Mouse (Mus musculus): ENCODE data around the gene Pdzrn3.

The Pdzrn3 gene

GRCm38 (mm10) chr6:101366809-101367602, 10.7 kb downstream of the Pdzrn3 start:
- no peak for DNase-seq (ENCODE audit: low spot score in 2 of 2)

GRCm38 (mm10) chr6:101365795-101366194, 11.9 kb downstream of the Pdzrn3 start:
- no peak for DNase-seq (ENCODE audit: low spot score in 2 of 2)

- DNase-seq (ENCODE audit: low spot score in 2 of 2) = no peak
Observed at GRCm38 (mm10) chr6:101363904-101364303, 13.8 kb downstream of the Pdzrn3 start.

- no peak for DNase-seq (ENCODE audit: low spot score in 2 of 2)
Observed at GRCm38 (mm10) chr6:101362728-101363127, 15.0 kb downstream of the Pdzrn3 start.

- no peak for DNase-seq (ENCODE audit: low spot score in 2 of 2)
Observed at GRCm38 (mm10) chr6:101362268-101362667, 15.4 kb downstream of the Pdzrn3 start.

GRCm38 (mm10) chr6:101360211-101360737, 17.4 kb downstream of the Pdzrn3 start:
- no peak for DNase-seq (ENCODE audit: low spot score in 2 of 2)

- DNase-seq (ENCODE audit: low spot score in 2 of 2) = no peak
Observed at GRCm38 (mm10) chr6:101359646-101360045, 18.1 kb downstream of the Pdzrn3 start.

- DNase-seq (ENCODE audit: low spot score in 2 of 2) = no peak
Observed at GRCm38 (mm10) chr6:101354887-101355286, 22.8 kb downstream of the Pdzrn3 start.

GRCm38 (mm10) chr6:101354230-101354881, 23.3 kb downstream of the Pdzrn3 start:
- peak; percentile 40 to 75 for DNase-seq (ENCODE audit: low spot score in 2 of 2)

GRCm38 (mm10) chr6:101353701-101354100, 24.0 kb downstream of the Pdzrn3 start:
- no peak for DNase-seq (ENCODE audit: low spot score in 2 of 2)

- no peak for DNase-seq (ENCODE audit: low spot score in 2 of 2)
Observed at GRCm38 (mm10) chr6:101352626-101353025, 25.1 kb downstream of the Pdzrn3 start.

- no peak for DNase-seq (ENCODE audit: low spot score in 2 of 2)
Observed at GRCm38 (mm10) chr6:101351100-101351499, 26.6 kb downstream of the Pdzrn3 start.

GRCm38 (mm10) chr6:101350414-101350973, 27.2 kb downstream of the Pdzrn3 start:
- DNase-seq (ENCODE audit: low spot score in 2 of 2) = no peak

GRCm38 (mm10) chr6:101348496-101348895, 29.2 kb downstream of the Pdzrn3 start:
- DNase-seq (ENCODE audit: low spot score in 2 of 2) = peak in 1 of 2 experiments; percentile 45

GRCm38 (mm10) chr6:101340051-101340450, 37.6 kb downstream of the Pdzrn3 start:
- no peak for DNase-seq (ENCODE audit: low spot score in 2 of 2)

- DNase-seq (ENCODE audit: low spot score in 2 of 2) = no peak
Observed at GRCm38 (mm10) chr6:101337842-101338528, 39.7 kb downstream of the Pdzrn3 start.

GRCm38 (mm10) chr6:101336660-101337059, 41.0 kb downstream of the Pdzrn3 start:
- no peak for DNase-seq (ENCODE audit: low spot score in 2 of 2)

GRCm38 (mm10) chr6:101335744-101336143, 42.0 kb downstream of the Pdzrn3 start:
- DNase-seq (ENCODE audit: low spot score in 2 of 2) = no peak

GRCm38 (mm10) chr6:101334495-101334894, 43.2 kb downstream of the Pdzrn3 start:
- no peak for DNase-seq (ENCODE audit: low spot score in 2 of 2)

- no peak for DNase-seq (ENCODE audit: low spot score in 2 of 2)
Observed at GRCm38 (mm10) chr6:101330392-101330791, 47.3 kb downstream of the Pdzrn3 start.

GRCm38 (mm10) chr6:101329499-101329898, 48.2 kb downstream of the Pdzrn3 start:
- DNase-seq (ENCODE audit: low spot score in 2 of 2) = no peak

GRCm38 (mm10) chr6:101328514-101328913, 49.2 kb downstream of the Pdzrn3 start:
- no peak for DNase-seq (ENCODE audit: low spot score in 2 of 2)

All from frontal cortex, postnatal 36 days (tissue).